Mouse (Mus musculus): ENCODE measurements around the gene Sema5a.

The Sema5a gene

DNA sequence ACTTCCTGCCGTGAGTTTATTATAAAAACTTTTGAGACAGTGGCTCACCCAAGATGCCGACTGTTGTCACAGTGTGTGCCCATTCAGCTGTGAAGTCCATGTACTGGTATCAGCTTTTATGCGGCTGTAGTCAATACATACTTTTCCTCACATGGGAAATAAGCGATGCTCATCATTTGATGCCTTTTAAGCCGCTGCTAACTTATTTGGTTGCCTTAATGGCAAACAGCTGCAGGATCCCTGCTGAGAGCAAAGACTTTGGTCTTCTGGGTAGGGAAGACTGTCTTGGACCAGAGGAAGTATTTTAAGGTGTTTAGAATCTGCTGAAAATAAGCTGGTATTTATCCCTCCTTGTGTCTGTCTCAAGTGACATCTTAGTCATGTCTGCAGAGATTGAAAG, 2.7 kb downstream of the Sema5a start:
- no peak for DNase-seq (ENCODE audit: low spot score)

DNA sequence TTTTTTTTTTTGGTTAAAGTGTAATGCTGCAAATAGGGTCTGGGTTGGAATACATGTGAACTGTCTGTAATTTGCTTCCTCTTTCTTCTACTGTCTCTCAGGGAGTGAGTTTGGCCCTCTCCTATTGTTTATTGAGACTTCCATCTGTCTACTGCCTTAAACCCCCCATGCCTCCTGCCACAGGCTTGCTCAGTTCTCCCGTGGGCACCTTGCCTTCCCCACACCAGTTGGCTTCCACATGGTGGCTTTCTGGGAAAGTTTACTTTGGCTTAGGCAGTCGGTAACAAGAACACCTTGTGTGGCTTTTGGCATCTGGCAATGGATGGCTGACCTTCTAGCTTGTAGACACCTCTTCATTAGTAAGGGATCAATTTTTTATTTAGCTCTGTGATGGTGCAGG, 10.2 kb downstream of the Sema5a start:
- DNase-seq (ENCODE audit: low spot score) = no peak

DNA sequence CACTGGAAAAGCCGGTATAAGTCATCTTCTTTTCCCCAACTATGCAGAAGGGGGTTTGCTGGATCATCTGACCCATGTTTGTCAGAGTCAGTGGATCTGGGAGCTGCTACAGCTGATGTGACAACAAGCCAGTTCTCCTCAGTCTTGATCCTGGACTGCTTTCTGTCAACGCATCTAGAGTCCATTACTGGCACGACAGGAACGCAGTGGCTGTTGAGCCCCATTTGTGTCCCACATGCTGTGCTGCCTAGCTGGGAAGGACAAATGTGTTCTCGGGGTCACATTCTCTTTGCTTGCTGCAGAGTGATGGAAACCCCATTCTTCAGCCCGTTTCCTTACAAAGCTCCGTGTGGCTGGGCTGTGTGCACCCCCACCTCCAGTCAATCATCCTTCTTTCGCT, 12.7 kb downstream of the Sema5a start:
- DNase-seq (ENCODE audit: low spot score) = no peak

DNA sequence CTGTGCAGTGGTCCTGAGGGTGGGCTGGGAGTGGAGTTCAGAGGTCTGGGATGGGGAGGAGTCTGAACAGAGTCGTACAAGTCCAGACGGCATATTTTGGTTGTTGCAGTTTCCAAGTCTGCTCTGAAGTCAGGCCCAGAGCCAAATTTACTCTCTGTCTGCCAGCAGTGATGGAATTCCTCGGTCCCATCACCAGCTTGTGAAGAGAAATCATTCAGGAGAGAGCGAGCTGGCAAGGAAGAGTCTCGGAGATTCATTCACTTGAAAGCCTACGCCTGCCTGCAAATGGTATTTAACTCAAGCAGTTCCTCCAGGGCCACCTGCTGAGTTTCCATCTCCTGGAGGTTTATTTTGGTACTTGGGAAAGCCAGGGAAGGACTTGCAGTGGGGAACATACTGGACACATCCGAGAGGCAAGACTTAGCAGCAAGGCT, 13.3 kb downstream of the Sema5a start:
- no peak for DNase-seq (ENCODE audit: low spot score)

DNA sequence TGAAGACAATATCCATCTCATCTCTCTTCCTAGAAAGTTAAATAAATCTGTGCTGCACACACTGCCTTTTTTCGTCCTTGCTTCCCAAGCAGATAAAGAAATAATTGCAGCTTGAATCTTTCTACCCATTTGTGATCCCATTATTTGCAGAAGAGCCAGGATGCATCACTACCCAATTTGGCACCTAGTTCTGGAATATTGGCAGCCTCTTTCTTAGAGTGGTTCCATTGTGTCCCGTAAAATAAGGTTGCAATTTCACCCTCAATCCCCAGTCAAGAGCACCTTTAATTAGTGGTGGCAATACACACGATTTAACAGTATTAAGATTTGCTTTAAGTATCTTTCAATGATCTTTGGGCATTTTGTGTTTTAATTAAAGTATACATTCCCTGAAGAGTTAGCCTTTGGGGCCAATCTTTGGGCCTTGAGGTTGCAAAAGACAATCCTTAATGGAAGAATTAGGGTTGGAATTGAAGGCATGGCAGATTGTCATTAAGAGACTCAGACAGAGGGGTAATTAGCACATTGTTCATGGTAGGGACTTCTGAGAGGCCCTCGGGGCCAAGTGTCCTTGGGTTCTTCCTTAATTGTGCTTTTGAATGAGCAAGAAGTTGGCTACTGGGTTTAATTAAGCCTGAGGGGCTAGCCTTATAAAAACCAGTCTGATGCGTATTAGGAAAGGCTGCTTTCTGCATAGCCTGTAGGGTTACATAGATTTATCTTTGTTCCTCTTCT, 14.9 kb downstream of the Sema5a start:
- DNase-seq (ENCODE audit: low spot score) = no peak

DNA sequence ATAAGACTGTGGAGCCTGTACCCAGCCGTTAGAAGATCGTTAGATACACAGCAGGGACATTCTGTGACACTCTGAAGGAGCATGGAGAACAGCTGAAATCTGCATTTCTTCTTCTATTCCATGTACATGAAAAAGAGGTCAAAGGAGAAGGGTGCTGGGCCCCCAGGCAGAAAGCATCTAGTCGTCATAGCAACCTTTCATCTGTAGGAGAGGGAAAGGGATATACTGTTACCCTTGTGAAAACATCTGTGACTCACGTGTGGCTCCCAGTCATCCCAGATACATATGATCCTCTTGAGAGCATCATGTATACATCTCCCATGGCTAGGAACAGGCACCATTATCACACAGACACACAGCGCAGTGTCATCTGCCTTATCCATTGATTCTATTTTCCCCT, 16.3 kb downstream of the Sema5a start:
- no peak for DNase-seq (ENCODE audit: low spot score)

DNA sequence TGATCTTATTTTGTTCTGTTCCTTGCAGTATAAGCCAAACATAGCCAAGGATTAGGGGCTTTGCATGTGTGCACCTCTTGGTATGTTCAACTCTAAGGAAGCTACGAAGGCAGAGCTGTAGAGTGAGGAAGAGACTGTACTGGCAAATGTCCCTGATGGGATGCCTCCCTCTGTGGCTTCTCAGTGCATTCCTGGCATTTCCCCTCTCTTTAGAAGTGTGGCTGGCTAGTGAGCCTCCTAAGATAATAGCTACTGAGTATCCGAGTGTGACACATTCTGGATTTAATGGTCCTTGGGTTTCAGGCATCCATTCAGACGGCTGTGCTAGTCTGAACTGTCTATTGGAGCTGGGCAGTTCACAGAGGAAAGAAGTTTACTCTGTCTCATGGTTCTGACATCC, 19.0 kb downstream of the Sema5a start:
- DNase-seq (ENCODE audit: low spot score) = no peak

DNA sequence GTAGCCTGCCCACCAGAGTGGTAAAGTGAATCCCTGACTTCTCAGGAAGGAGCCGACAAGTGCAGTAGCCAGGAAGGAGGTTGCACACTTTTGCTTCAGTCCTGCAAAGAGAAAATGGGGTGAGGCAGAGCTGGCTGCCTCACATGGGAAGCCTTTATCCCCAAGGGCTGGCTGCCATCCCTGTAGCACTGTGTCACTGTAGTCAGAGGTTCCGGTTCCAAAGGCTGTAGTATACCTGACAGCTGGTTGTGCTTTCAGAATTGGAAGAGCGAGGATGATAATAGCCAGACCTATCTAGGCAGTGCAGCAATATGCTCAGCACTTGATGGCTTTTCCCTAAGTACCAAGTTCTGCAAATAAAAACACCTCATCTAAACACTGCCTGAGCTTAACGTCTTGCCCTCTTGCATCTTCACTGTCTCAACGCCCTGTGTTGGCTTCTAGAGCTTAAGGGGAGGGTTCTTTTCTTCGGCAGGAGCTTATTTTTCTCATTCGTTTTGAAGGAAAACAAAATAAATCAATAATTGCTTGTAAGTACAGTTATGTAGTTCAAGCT, 20.3 kb downstream of the Sema5a start:
- DNase-seq (ENCODE audit: low spot score) = no peak

DNA sequence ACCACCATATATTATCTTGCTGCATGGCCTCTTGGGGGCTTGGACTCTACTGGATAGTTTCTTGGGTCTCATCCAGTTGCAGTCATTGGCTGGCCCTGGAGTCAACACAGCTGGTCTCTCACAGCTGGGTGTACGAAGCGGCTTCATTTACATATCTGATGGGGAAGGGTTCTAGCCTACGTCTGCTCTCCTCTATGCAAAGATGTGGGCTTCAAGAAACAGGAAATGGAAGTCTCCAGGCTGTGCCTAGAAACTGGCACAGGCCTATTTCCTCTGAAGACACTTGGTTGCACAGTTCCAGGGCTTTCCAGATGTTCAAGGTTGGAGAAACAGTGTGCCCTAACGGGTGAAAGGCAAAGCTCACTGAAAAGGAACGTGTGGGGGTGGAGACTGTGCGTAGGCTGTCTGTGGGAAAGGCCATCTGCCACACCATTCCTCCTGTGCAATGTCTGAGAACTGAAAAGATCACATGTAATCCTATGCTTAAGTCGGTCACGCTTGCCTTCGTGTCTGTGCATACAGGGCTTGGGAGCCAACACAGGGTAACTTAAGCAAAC, 20.8 kb downstream of the Sema5a start:
- DNase-seq (ENCODE audit: low spot score) = no peak

DNA sequence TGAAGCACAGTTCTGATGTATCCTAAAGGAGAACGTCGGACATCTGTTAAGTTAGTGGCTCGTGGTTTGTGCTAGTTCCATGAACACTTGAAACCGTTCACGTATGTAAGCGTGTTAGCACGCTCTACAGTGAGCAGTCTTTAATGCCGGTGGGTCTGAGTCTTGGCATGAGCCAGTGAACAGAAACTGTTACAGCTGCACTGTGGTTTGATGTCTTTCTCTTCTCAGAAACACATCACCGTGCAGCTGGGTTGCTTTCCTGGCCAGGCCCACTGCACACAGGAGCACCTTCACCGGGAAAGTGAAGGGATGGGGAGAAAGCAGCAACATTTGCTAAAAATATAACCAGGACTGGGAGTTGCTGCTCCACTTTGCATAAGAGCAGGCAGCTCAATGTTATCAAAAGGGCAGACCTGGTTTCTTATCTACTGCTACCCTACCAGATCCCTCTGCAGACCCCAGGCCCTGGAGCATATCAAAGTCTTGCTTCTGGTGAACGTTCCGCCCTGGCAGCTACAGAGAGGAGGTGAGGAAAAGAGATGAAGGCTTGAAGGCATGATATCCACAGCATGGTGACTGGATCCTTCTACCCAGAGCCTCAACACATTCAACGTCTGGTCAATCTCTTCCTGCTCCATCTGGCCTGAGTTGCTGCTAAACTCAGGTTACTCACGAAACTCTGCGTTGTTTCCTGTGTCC, 21.7 kb downstream of the Sema5a start:
- no peak for DNase-seq (ENCODE audit: low spot score)

DNA sequence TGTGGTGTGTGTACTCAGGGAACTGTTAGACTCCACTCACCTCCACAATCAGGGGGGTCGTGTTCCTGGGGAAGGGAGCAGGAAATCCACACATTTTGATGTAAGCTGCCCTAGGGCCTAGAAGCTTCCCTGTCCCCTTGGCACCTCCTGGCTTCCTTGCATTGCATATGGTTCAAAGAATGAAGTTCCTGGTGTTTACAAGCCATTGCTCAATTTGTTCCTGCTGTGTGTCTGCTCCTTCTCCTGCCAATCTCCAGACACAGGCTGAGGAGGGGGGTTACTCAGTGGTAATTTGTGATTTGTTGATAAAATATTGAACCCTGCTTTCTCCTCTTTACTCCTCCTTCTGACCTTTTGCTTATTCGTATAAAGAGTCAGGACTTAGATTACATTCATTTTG, 25.5 kb downstream of the Sema5a start:
- DNase-seq (ENCODE audit: low spot score) = no peak

DNA sequence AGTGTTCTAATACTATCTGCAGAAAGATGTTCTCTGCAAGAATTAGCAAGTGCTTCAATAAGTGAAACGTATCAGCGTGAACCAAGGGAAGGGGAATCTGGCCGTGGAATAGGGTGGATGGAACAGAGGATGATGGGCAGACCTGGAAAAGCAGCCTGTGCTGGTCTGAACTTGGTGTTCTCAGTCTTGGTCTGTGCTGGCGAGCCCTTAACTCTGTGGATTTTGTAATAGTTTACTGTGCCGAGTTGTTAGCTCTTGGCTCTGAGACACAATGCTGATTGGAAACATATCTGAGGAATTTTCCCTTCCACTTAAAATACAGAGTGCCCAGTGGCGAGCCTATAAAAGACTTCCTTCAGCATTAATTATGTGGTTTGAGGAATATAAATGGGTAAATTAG, 29.3 kb downstream of the Sema5a start:
- DNase-seq (ENCODE audit: low spot score) = no peak

DNA sequence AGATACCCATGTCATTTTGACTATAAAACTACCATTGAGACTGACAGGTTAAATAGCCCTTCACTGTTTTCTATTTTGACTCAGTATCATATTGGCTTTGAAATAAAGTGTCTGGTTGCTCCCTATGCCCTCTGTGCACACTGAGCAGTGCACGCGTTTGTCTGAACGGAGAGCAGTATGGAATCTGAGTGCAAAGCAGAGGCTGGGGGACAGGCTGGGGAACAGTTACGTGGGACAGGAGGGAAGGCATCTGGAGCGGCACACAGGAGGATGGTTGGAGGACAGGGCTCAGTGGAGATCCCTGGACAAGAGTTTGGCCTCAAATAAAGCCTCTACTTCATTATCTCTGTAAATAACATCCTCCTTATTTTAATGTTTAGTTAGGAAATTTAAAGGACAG, 30.4 kb downstream of the Sema5a start:
- DNase-seq (ENCODE audit: low spot score) = no peak

DNA sequence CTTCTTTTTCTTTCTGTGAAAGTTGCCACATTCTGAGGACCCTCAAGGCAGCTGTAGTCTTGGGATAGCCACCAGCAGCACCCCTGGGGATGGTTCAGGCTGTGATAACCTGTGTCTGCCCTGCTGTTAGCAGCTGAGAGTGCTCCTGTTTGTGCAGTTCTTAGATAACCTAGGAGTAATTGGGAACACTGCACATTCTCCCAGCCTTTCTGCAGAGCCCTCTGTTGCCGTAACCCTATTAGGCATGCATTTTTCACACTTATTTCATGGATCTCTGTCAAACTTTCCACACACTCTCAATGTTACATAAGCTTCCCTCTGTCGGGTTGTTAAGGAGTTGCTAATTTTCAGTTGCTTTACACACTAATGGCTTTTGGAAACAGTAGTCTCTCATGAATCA, 34.0 kb downstream of the Sema5a start:
- no peak for DNase-seq (ENCODE audit: low spot score)

DNA sequence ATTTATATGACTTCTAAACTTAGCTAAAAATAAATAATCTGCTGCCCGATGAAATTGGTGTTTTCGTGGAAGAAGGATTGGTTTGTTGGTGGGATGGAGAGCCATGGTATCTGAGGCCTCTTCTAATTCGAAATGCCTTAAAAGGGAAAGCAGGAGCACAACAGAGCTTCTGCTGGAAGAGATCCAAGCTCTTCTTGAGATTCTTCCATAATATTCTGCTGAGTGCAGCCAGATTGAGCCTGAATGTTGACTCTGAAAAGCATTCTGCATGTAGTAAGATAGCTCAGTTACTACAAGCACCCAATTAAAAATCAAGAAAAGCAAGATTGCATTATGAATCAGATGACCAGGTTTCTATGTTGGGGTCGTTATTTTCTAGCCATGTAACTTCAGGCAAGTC, 36.8 kb downstream of the Sema5a start:
- no peak for DNase-seq (ENCODE audit: low spot score)

DNA sequence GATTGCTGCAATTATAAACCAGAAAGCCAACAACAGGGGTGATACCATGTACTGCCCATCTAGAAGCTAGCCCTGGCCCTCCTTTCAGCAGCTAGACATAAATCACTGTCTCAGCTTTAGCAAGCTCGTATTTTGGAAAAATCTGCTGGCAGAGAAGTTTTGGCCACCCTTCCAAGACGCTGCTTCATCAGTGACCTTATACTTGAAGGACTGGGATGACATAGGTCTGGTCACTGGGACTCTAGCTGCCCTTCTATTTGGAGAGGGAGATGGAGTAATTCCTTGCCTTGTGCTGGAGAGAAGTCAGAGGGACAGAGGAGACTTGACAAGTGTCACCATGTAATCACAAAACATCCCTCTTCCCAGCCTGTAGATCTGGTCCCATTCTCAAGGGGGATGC, 40.1 kb downstream of the Sema5a start:
- DNase-seq (ENCODE audit: low spot score) = no peak

DNA sequence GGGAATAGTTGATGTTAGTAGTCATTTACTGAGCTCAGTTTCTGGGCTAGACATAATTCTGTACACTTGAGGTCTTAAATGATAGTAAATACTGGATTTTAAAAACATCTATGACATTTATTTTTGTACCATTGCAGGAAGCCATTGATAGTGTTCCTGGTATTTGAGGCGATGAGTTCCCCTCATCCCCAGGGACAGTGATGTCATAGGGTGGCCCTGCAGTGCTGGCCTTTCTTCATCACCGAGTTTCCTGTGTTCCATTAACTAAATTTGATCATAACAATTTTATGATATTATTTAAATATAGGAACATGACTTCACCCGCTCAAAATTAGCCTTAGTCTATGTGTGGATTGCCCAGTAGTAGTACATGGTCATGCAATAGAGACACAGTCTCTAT, 41.7 kb downstream of the Sema5a start:
- DNase-seq (ENCODE audit: low spot score) = no peak

DNA sequence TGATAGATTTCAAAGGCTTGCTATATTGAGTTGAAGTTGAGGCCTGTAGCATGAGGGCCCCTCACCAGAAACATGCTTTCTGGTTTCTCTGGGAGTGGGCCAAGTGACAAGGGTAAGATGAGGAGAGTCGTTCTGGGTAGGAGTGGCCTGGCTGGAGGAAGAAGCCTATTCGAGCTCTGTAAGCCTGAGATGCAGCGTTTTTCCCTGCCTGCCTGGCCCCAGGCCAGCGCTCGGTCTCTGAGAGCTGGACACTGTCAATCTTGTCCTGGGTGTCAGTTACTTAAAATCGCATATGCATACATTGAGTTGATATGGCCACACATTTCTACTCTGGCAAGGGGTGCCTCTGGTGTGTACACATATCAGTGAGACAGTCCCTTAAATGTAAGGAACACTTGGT, 43.9 kb downstream of the Sema5a start:
- DNase-seq (ENCODE audit: low spot score) = no peak

DNA sequence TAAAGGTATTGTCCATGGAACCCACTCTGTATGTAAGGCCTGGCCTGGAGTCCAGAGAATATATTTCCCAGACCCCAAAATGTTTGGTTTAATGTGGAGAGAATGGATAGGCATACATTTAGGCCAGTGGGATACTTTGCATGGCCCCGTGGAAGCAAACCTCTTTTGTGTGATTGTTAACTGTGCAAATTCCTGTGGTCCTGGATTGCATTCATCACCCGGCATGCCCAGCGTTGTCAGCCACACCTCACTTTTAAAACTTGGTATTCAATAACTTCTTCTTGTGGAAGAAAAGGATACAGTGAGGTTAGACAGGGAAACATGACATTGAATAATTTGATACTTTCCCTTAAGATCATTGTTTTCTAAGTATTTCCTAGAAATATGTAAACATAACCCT, 46.4 kb downstream of the Sema5a start:
- no peak for DNase-seq (ENCODE audit: low spot score)

DNA sequence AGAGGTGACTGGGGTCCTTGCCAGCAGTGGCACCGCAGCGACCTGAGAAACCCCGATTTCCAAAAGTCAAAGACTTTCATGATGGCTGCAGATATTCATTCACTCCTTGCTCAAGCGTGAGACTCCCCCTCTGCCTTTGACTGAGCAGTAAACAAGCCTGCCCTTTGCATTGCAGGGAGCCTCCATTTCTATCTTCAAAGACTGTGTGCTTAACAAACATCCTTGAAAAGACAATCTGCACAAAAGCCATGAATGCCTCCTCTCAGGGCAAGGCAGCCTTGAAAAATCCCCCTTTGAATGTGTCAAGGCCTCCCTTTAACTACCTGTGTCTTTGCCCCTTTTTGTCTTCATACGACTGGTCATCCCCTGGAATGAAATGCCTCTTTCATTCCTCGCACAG, 51.9 kb downstream of the Sema5a start:
- DNase-seq (ENCODE audit: low spot score) = no peak

DNA sequence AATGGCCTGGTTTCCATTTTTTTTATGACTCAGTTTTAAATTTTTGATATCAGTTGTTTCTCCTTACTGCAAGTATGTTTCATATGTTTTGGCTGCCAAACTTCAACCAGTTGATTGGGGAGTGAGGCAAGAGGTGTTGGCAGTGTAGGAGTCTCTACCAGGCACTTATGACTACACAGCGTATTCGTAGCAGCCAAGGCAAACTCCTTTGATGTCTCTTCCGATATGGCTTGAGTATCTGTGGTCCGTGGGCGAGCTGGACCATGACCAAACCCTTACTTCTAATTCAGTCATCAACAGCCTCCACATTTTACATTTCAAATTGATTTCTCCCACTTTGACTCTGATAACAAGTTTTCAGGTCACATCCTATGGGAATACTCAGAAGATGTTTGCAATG, 52.7 kb downstream of the Sema5a start:
- DNase-seq (ENCODE audit: low spot score) = no peak

DNA sequence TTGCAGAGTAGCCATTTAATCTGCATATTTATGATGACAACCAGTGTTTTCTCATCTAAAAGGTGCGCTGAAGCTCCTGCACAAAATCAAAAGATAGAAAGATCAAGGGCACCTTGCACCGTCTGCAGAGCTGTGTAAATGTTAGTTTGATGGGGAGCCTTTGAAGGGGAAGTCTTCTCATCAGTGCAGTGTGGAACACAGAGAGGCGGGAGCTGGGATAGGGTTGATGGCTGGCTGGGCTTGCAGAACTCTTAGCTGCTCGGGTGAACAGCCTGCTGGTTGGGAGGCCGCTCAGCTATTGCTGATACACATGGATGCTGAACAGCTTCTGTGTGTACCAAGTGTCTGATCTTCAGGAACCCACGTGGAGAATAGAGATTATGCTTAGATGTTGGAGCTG, 53.9 kb downstream of the Sema5a start:
- no peak for DNase-seq (ENCODE audit: low spot score)

DNA sequence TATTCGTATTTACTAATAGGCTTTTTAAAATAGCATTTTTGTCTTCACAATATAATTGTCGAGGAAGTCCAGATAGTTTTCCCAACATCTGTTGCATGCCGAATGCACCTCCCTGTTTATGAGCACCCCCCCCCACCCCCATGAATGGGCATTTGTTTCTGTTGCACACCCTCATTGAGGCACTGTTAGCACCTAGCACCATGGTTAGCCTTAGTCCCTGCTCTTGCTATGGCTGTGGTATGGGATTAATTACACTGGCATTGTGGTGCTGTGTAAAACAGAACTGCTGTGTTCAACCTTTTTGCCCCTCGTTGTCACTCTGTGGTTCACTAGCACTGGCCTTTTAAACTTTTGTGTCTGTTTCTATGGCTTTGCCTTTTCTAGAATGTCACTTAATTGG, 56.4 kb downstream of the Sema5a start:
- DNase-seq (ENCODE audit: low spot score) = no peak

Measured in MN1 (cell line).